Mouse (Mus musculus): Measurements from ENCODE around the gene Ccdc7a. TPM values are rescaled to one million over a fixed set of nuclear protein-coding genes. Genes with fewer than 3 reads are reported as not detected.

Gene Ccdc7a
- total and polyA plus RNA-seq, 2 experiments from 2014 or later, result not detected

GRCm38 (mm10) chr8:128843749-128844148 is 221.6 kb downstream of the Ccdc7a start:
- no peaks in the 10 kb centered on the region for H3K36me3 ChIP-seq (ENCODE audit: insufficient read depth, low read length)
- TF ChIP-seq CTCF (IDR thresholded peaks at IDR 0.05; ENCODE audit: low read depth), result no peak
- no peaks in the 10 kb centered on the region for H3K27me3 ChIP-seq (ENCODE audit: insufficient read depth, low read length)
- no peak overlapping the region for H3K9ac ChIP-seq (replicated peaks; ENCODE audit: low read length)
- no peaks in the 10 kb centered on the region for H3K4me1 ChIP-seq (ENCODE audit: insufficient read depth, low read length)
- H3K4me2 ChIP-seq (ENCODE audit: low read depth, low read length), result no peak overlapping the region
- DNase-seq (ENCODE audit: low spot score) (no peak), ATAC-seq (no peak)
- no peak overlapping the region for H3K4me3 ChIP-seq (ENCODE audit: low read length)
- no peaks in the 10 kb centered on the region for H3K9me3 ChIP-seq (ENCODE audit: low read length)
- no peak overlapping the region for H3K27ac ChIP-seq
- 60% methylated on average over 5 of the region's 5 CpGs for WGBS

DNA sequence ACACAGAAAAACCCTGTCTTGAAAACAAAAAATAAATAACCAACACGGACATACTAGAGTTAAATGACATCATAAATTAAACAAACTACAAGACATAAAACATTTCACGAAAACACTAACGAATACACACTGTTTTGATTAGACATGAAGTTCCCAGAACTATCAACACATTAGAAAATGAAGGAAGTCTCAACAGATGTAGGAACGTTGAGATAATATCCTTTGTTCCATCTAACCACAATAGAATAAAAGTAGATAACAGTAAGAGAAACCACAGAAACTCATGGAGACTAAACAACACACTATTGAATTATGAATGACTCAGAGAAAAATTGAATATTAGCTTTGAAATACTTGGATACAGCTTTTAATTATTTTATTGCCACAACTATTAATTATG is 252.8 kb downstream of the Ccdc7a start:
- no peak overlapping the region for H3K9ac ChIP-seq (replicated peaks; ENCODE audit: low read length)
- WGBS, result 90% methylated on average over 4 of the region's 4 CpGs
- TF ChIP-seq CTCF (IDR thresholded peaks at IDR 0.05; ENCODE audit: low read depth), result no peak

DNA sequence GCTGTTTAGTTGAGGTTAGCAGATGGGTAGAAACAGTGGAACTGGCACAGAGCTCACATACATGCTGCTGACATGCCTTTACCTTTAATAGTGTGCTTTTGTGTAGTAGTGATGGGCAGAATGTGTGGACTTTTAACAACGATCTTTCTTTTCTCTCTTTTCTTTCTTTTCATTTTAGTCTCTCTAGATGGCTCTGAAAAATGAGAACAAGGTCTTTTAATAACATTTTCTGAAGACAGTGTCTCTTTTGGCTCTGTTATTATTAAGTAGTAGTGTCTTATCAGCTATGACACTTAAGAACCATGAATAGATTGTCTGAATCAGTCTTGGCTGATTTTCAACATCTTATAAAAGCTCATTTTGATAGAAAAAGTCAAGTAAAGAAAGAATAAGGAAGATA is 266.7 kb downstream of the Ccdc7a start, which contains the start of gene Gm3952:
Gene Gm3952 (minus strand): TSS at position 101 of the 400 bp plus-strand sequence.
- Histone ChIP-seq H3K27ac (no peak within 1 kb of the TSS), H3K4me2 (ENCODE audit: low read depth, low read length) (no peak within 1 kb of the TSS), H3K4me3 (ENCODE audit: low read length) (no peak within 1 kb of the TSS), H3K9me3 (ENCODE audit: low read length) (no peaks in the 10 kb centered on the region), H3K27me3 (ENCODE audit: insufficient read depth, low read length) (no peaks in the 10 kb centered on the region), H3K4me1 (ENCODE audit: insufficient read depth, low read length) (no peaks in the 10 kb centered on the region), H3K9ac (replicated peaks; ENCODE audit: low read length) (no peak within 1 kb of the TSS), H3K36me3 (ENCODE audit: insufficient read depth, low read length) (no peaks in the 10 kb centered on the region)
- no peak for TF ChIP-seq CTCF (IDR thresholded peaks at IDR 0.05; ENCODE audit: low read depth)
- ATAC-seq (no peak), DNase-seq (ENCODE audit: low spot score) (no peak)
- WGBS, result 84% methylated on average over 1 of the region's 1 CpGs

More for the DNA sequence above, 252.8 kb downstream of the Ccdc7a start:
- H3K27me3 ChIP-seq (ENCODE audit: insufficient read depth, low read length), result no peaks in the 10 kb centered on the region
- DNase-seq (ENCODE audit: low spot score) (no peak), ATAC-seq (no peak)
- no peak overlapping the region for H3K4me2 ChIP-seq (ENCODE audit: low read depth, low read length)
- H3K9me3 ChIP-seq (ENCODE audit: low read length), result no peaks in the 10 kb centered on the region
- no peak overlapping the region for H3K27ac ChIP-seq
- no peaks in the 10 kb centered on the region for H3K4me1 ChIP-seq (ENCODE audit: insufficient read depth, low read length)
- H3K36me3 ChIP-seq (ENCODE audit: insufficient read depth, low read length), result no peaks in the 10 kb centered on the region
- no peak overlapping the region for H3K4me3 ChIP-seq (ENCODE audit: low read length)

DNA sequence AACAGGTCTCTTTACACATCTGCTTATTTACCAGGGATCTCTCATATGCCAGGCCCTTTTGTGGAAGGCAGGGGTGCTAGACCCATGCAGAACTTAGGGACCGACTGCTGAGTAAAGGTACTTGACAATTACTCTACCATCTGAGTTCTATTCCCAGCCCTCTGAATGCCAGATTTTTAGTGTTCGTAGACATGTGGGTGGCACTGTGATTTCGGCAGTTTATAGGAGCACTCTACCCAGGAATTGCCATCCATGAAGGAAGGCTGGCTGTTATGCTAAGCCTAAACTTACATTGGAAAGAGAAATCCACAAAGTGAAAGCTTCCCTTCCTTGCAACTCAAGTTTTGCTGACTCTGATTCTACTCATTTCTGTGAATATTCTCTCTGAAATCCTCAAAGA is 329.6 kb downstream of the Ccdc7a start:
- H3K9me3 ChIP-seq (ENCODE audit: low read length), result no peaks in the 10 kb centered on the region
- DNase-seq (ENCODE audit: low spot score) (no peak), ATAC-seq (no peak)
- H3K27me3 ChIP-seq (ENCODE audit: insufficient read depth, low read length), result no peaks in the 10 kb centered on the region
- H3K4me1 ChIP-seq (ENCODE audit: insufficient read depth, low read length), result no peaks in the 10 kb centered on the region
- no peak overlapping the region for H3K4me2 ChIP-seq (ENCODE audit: low read depth, low read length)
- TF ChIP-seq CTCF (IDR thresholded peaks at IDR 0.05; ENCODE audit: low read depth), result no peak
- 95% methylated on average over 3 of the region's 3 CpGs for WGBS
- H3K27ac ChIP-seq, result no peak overlapping the region
- peaks cover 12% of the 10 kb centered on the region for H3K36me3 ChIP-seq (ENCODE audit: insufficient read depth, low read length)
- no peak overlapping the region for H3K4me3 ChIP-seq (ENCODE audit: low read length)
- H3K9ac ChIP-seq (replicated peaks; ENCODE audit: low read length), result no peak overlapping the region

DNA sequence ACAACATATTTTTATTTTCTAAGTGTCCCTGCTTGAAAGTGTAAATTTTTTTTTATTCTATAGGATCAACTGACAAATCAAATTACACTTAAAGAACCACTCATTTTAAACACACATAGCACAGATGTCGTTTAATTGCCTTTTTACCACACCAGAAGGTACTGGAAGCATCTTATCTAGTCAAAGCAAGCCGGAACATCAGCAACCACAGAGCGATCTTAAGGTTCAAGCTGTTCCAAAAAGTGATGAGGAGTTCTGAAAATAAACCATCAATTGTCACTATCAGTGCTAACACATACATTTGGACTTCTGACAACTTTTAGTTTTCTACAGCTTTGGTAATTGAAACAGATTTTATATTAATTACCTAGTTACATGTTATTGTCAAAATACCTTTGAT is 331.2 kb downstream of the Ccdc7a start:
- Histone ChIP-seq H3K27me3 (ENCODE audit: insufficient read depth, low read length) (no peaks in the 10 kb centered on the region), H3K4me2 (ENCODE audit: low read depth, low read length) (no peak overlapping the region), H3K9ac (replicated peaks; ENCODE audit: low read length) (no peak overlapping the region), H3K36me3 (ENCODE audit: insufficient read depth, low read length) (peaks cover 18% of the 10 kb centered on the region), H3K4me3 (ENCODE audit: low read length) (no peak overlapping the region), H3K27ac (no peak overlapping the region), H3K4me1 (ENCODE audit: insufficient read depth, low read length) (no peaks in the 10 kb centered on the region), H3K9me3 (ENCODE audit: low read length) (no peaks in the 10 kb centered on the region)
- TF ChIP-seq CTCF (IDR thresholded peaks at IDR 0.05; ENCODE audit: low read depth), result no peak
- DNase-seq (ENCODE audit: low spot score), result no peak
- WGBS, result 93% methylated on average over 3 of the region's 3 CpGs
- no peak for ATAC-seq

- peak; percentile 33 for DNase-seq (ENCODE audit: low spot score)
- ATAC-seq, result peak; percentile 61; the same call in 1 of the 2 replicates
- Histone ChIP-seq H3K4me1 (ENCODE audit: insufficient read depth, low read length) (no peaks in the 10 kb centered on the region), H3K4me3 (ENCODE audit: low read length) (no peak overlapping the region), H3K36me3 (ENCODE audit: insufficient read depth, low read length) (peaks cover 14% of the 10 kb centered on the region), H3K9me3 (ENCODE audit: low read length) (no peaks in the 10 kb centered on the region), H3K27ac (no peak overlapping the region), H3K27me3 (ENCODE audit: insufficient read depth, low read length) (no peaks in the 10 kb centered on the region), H3K9ac (replicated peaks; ENCODE audit: low read length) (no peak overlapping the region), H3K4me2 (ENCODE audit: low read depth, low read length) (no peak overlapping the region)
- WGBS, result 9% methylated on average over 2 of the region's 2 CpGs
- TF ChIP-seq CTCF (IDR thresholded peaks at IDR 0.05; ENCODE audit: low read depth), result no peak
Measured at GRCm38 (mm10) chr8:128732254-128732653, 333.1 kb downstream of the Ccdc7a start.

- Histone ChIP-seq H3K4me3 (ENCODE audit: low read length) (no peak overlapping the region), H3K36me3 (ENCODE audit: insufficient read depth, low read length) (peaks cover 23% of the 10 kb centered on the region), H3K9me3 (ENCODE audit: low read length) (no peaks in the 10 kb centered on the region), H3K27me3 (ENCODE audit: insufficient read depth, low read length) (no peaks in the 10 kb centered on the region), H3K4me2 (ENCODE audit: low read depth, low read length) (no peak overlapping the region), H3K9ac (replicated peaks; ENCODE audit: low read length) (no peak overlapping the region), H3K27ac (no peak overlapping the region), H3K4me1 (ENCODE audit: insufficient read depth, low read length) (no peaks in the 10 kb centered on the region)
- 47% methylated on average over 1 of the region's 1 CpGs for WGBS
- ATAC-seq, result no peak
- DNase-seq (ENCODE audit: low spot score), result no peak
- TF ChIP-seq CTCF (IDR thresholded peaks at IDR 0.05; ENCODE audit: low read depth), result no peak
Measured at GRCm38 (mm10) chr8:128727213-128727612, 338.1 kb downstream of the Ccdc7a start.
